Mouse (Mus musculus): ENCODE data around the gene Sbp. TPM values are rescaled to one million over a fixed set of nuclear protein-coding genes. Genes with fewer than 3 reads are reported as not detected.

Sbp gene
- polyA plus RNA-seq, 1 experiment from 2014 or later = not detected

- no peak within 1 kb of the TSS for H3K4me2 ChIP-seq (ENCODE audit: low read depth, low read length)
- no peaks in the 10 kb centered on the region for H3K36me3 ChIP-seq (ENCODE audit: control insufficient read depth, insufficient read depth)
- H3K9me3 ChIP-seq (replicated peaks; ENCODE audit: control insufficient read depth, low read length) = no peaks in the 10 kb centered on the region
- WGBS (ENCODE audit: insufficient replicate concordance) = 61% methylated on average over 10 of the region's 10 CpGs
- H3K9ac ChIP-seq (ENCODE audit: low read depth, low read length) = no peak within 1 kb of the TSS
- H3K4me1 ChIP-seq (ENCODE audit: control insufficient read depth, low read depth, low read length) = peaks cover 4% of the 10 kb centered on the region
- no peak within 1 kb of the TSS for H3K27ac ChIP-seq (ENCODE audit: low read length)
- no peak for ATAC-seq (ENCODE audit: low read depth)
- H3K27me3 ChIP-seq (ENCODE audit: control insufficient read depth, insufficient read depth, low read depth, low read length) = no peaks in the 10 kb centered on the region
- H3K4me3 ChIP-seq (ENCODE audit: low read depth, low read length) = no peak within 1 kb of the TSS
These were observed 38.9 kb downstream of the Sbp start, which contains the start of gene Prss30 for GRCm38 (mm10) chr17:23980297-23980909. Gene Prss30 (minus strand): TSS chr17:23980566.

GRCm38 (mm10) chr17:23982912-23983311 lies 41.4 kb downstream of the Sbp start:
- WGBS (ENCODE audit: insufficient replicate concordance) = 28% methylated on average over 4 of the region's 4 CpGs
- Histone ChIP-seq H3K9ac (ENCODE audit: low read depth, low read length) (no peak overlapping the region), H3K4me1 (ENCODE audit: control insufficient read depth, low read depth, low read length) (peaks cover 4% of the 10 kb centered on the region), H3K9me3 (replicated peaks; ENCODE audit: control insufficient read depth, low read length) (no peaks in the 10 kb centered on the region), H3K36me3 (ENCODE audit: control insufficient read depth, insufficient read depth) (no peaks in the 10 kb centered on the region), H3K4me2 (ENCODE audit: low read depth, low read length) (no peak overlapping the region), H3K27me3 (ENCODE audit: control insufficient read depth, insufficient read depth, low read depth, low read length) (no peaks in the 10 kb centered on the region), H3K4me3 (ENCODE audit: low read depth, low read length) (no peak overlapping the region), H3K27ac (ENCODE audit: low read length) (no peak overlapping the region)
- ATAC-seq (ENCODE audit: low read depth) = peak; percentile 39; the same call in 1 of the 2 replicates

- Histone ChIP-seq H3K4me1 (ENCODE audit: control insufficient read depth, low read depth, low read length) (peaks cover 4% of the 10 kb centered on the region), H3K4me3 (ENCODE audit: low read depth, low read length) (no peak overlapping the region), H3K27ac (ENCODE audit: low read length) (no peak overlapping the region), H3K36me3 (ENCODE audit: control insufficient read depth, insufficient read depth) (no peaks in the 10 kb centered on the region), H3K9me3 (replicated peaks; ENCODE audit: control insufficient read depth, low read length) (no peaks in the 10 kb centered on the region), H3K27me3 (ENCODE audit: control insufficient read depth, insufficient read depth, low read depth, low read length) (no peaks in the 10 kb centered on the region), H3K9ac (ENCODE audit: low read depth, low read length) (no peak overlapping the region), H3K4me2 (ENCODE audit: low read depth, low read length) (no peak overlapping the region)
- no peak for ATAC-seq (ENCODE audit: low read depth)
- WGBS (ENCODE audit: insufficient replicate concordance) = 62% methylated on average over 1 of the region's 1 CpGs
These were observed 43.5 kb downstream of the Sbp start for GRCm38 (mm10) chr17:23984989-23985388.

- Histone ChIP-seq H3K9ac (ENCODE audit: low read depth, low read length) (no peak overlapping the region), H3K9me3 (replicated peaks; ENCODE audit: control insufficient read depth, low read length) (no peaks in the 10 kb centered on the region), H3K27me3 (ENCODE audit: control insufficient read depth, insufficient read depth, low read depth, low read length) (no peaks in the 10 kb centered on the region), H3K4me1 (ENCODE audit: control insufficient read depth, low read depth, low read length) (no peaks in the 10 kb centered on the region; the same call in 1 of the 2 replicates), H3K4me2 (ENCODE audit: low read depth, low read length) (no peak overlapping the region), H3K27ac (ENCODE audit: low read length) (no peak overlapping the region), H3K4me3 (ENCODE audit: low read depth, low read length) (no peak overlapping the region), H3K36me3 (ENCODE audit: control insufficient read depth, insufficient read depth) (no peaks in the 10 kb centered on the region)
- ATAC-seq (ENCODE audit: low read depth) = no peak
- WGBS (ENCODE audit: insufficient replicate concordance) = 24% methylated on average over 2 of the region's 2 CpGs
These were observed 48.3 kb downstream of the Sbp start for GRCm38 (mm10) chr17:23989802-23990201.

GRCm38 (mm10) chr17:23992789-23993553 lies 51.5 kb downstream of the Sbp start:
- H3K4me1 ChIP-seq (ENCODE audit: control insufficient read depth, low read depth, low read length) = no peaks in the 10 kb centered on the region; the same call in 1 of the 2 replicates
- no peaks in the 10 kb centered on the region for H3K27me3 ChIP-seq (ENCODE audit: control insufficient read depth, insufficient read depth, low read depth, low read length)
- H3K9ac ChIP-seq (ENCODE audit: low read depth, low read length) = no peak overlapping the region
- H3K27ac ChIP-seq (ENCODE audit: low read length) = no peak overlapping the region
- H3K4me2 ChIP-seq (ENCODE audit: low read depth, low read length) = 0 out of 2 replicates have a peak overlapping the region, but pooled peaks have one; percentile 14
- H3K9me3 ChIP-seq (replicated peaks; ENCODE audit: control insufficient read depth, low read length) = no peaks in the 10 kb centered on the region
- H3K4me3 ChIP-seq (ENCODE audit: low read depth, low read length) = no peak overlapping the region
- no peak for ATAC-seq (ENCODE audit: low read depth)
- 63% methylated on average over 9 of the region's 9 CpGs for WGBS (ENCODE audit: insufficient replicate concordance)
- no peaks in the 10 kb centered on the region for H3K36me3 ChIP-seq (ENCODE audit: control insufficient read depth, insufficient read depth)

- Histone ChIP-seq H3K36me3 (ENCODE audit: control insufficient read depth, insufficient read depth) (no peaks in the 10 kb centered on the region), H3K4me3 (ENCODE audit: low read depth, low read length) (no peak overlapping the region), H3K4me2 (ENCODE audit: low read depth, low read length) (0 out of 2 replicates have a peak overlapping the region, but pooled peaks have one; percentile 14), H3K27me3 (ENCODE audit: control insufficient read depth, insufficient read depth, low read depth, low read length) (no peaks in the 10 kb centered on the region), H3K9me3 (replicated peaks; ENCODE audit: control insufficient read depth, low read length) (no peaks in the 10 kb centered on the region), H3K4me1 (ENCODE audit: control insufficient read depth, low read depth, low read length) (no peaks in the 10 kb centered on the region; the same call in 1 of the 2 replicates), H3K27ac (ENCODE audit: low read length) (no peak overlapping the region), H3K9ac (ENCODE audit: low read depth, low read length) (no peak overlapping the region)
- 7% methylated on average over 31 of the region's 31 CpGs for whole genome bisulfite sequencing (ENCODE audit: insufficient replicate concordance)
- peak; percentile 69 for ATAC-seq (ENCODE audit: low read depth)
These were observed 52.3 kb downstream of the Sbp start for GRCm38 (mm10) chr17:23993559-23994428.

GRCm38 (mm10) chr17:23994667-23995066 lies 53.2 kb downstream of the Sbp start:
- Histone ChIP-seq H3K4me3 (ENCODE audit: low read depth, low read length) (no peak overlapping the region), H3K4me1 (ENCODE audit: control insufficient read depth, low read depth, low read length) (no peaks in the 10 kb centered on the region; the same call in 1 of the 2 replicates), H3K9ac (ENCODE audit: low read depth, low read length) (no peak overlapping the region), H3K36me3 (ENCODE audit: control insufficient read depth, insufficient read depth) (no peaks in the 10 kb centered on the region), H3K9me3 (replicated peaks; ENCODE audit: control insufficient read depth, low read length) (no peaks in the 10 kb centered on the region), H3K27me3 (ENCODE audit: control insufficient read depth, insufficient read depth, low read depth, low read length) (no peaks in the 10 kb centered on the region), H3K27ac (ENCODE audit: low read length) (no peak overlapping the region), H3K4me2 (ENCODE audit: low read depth, low read length) (no peak overlapping the region)
- WGBS (ENCODE audit: insufficient replicate concordance) = 59% methylated on average over 7 of the region's 7 CpGs
- ATAC-seq (ENCODE audit: low read depth) = no peak
